Mouse (Mus musculus) layer of hippocampus, postnatal 36 days (tissue): Measurements from ENCODE around the gene Atxn3. TPM values are rescaled to one million over a fixed set of nuclear protein-coding genes. Genes with fewer than 3 reads are reported as not detected.
"Not testable (repeated sequence)": the region's sequence is repeated elsewhere in the genome, so short reads cannot be mapped to it uniquely, and the experiment has no call there.

Experiments
- DNase-seq, 2 experiments: peaks; one replicate each; pipeline ENCODE4 v3.0.0; 2022
- total RNA-seq, 2 experiments: library from RNA; stranded (reverse); gene quantifications; 2 replicates each; pipeline ENCODE4 v1.2.3; 2021

The Atxn3 gene
- total RNA-seq, 2 experiments from 2014 or later, result 21.9 to 22.7 TPM

GRCm38 (mm10) chr12:101957079-101957941, 736 bp downstream of the Atxn3 start:
- DNase-seq, result no peak

GRCm38 (mm10) chr12:101955821-101956220, 2.2 kb downstream of the Atxn3 start:
- DNase-seq, result not testable (repeated sequence)

GRCm38 (mm10) chr12:101948801-101949200, 9.2 kb downstream of the Atxn3 start:
- DNase-seq, result no peak

GRCm38 (mm10) chr12:101947986-101948385, 10.1 kb downstream of the Atxn3 start:
- no peak for DNase-seq

GRCm38 (mm10) chr12:101937572-101937971, 20.5 kb downstream of the Atxn3 start:
- no peak for DNase-seq

- DNase-seq, result no peak
Observed at GRCm38 (mm10) chr12:101935223-101935622, 22.8 kb downstream of the Atxn3 start.

- DNase-seq, result no peak
Observed at GRCm38 (mm10) chr12:101928423-101928822, 29.6 kb downstream of the Atxn3 start.

GRCm38 (mm10) chr12:101922313-101922712, 35.7 kb downstream of the Atxn3 start:
- no peak for DNase-seq

- no peak for DNase-seq
Observed at GRCm38 (mm10) chr12:101919847-101920246, 38.2 kb downstream of the Atxn3 start.

- DNase-seq, result no peak
Observed at GRCm38 (mm10) chr12:101917165-101917564, 40.9 kb downstream of the Atxn3 start.

- peak; percentile 89 to 90 for DNase-seq
Observed at GRCm38 (mm10) chr12:101912626-101913490, 45.2 kb downstream of the Atxn3 start, which contains the start of gene Trip11. TSS of gene Trip11 (minus strand) at chr12:101913267.

GRCm38 (mm10) chr12:101911346-101911745, 46.7 kb downstream of the Atxn3 start:
- DNase-seq, result no peak

- DNase-seq, result no peak
Observed at GRCm38 (mm10) chr12:101910360-101910759, 47.7 kb downstream of the Atxn3 start.

GRCm38 (mm10) chr12:101905817-101906216, 52.2 kb downstream of the Atxn3 start:
- no peak for DNase-seq

GRCm38 (mm10) chr12:101904906-101905305, 53.1 kb downstream of the Atxn3 start:
- no peak for DNase-seq

GRCm38 (mm10) chr12:101904170-101904569, 53.9 kb downstream of the Atxn3 start:
- DNase-seq, result no peak

- DNase-seq, result no peak
Observed at GRCm38 (mm10) chr12:101899671-101900245, 58.3 kb downstream of the Atxn3 start.

GRCm38 (mm10) chr12:101898966-101899365, 59.1 kb downstream of the Atxn3 start:
- no peak for DNase-seq

GRCm38 (mm10) chr12:101897113-101897512, 60.9 kb downstream of the Atxn3 start:
- no peak for DNase-seq

- DNase-seq, result peak in 1 of 2 experiments; percentile 19
Observed at GRCm38 (mm10) chr12:101893296-101893695, 64.8 kb downstream of the Atxn3 start.

GRCm38 (mm10) chr12:101892832-101893231, 65.2 kb downstream of the Atxn3 start:
- no peak for DNase-seq

- no peak for DNase-seq
Observed at GRCm38 (mm10) chr12:101891066-101891465, 67.0 kb downstream of the Atxn3 start.

- DNase-seq, result no peak
Observed at GRCm38 (mm10) chr12:101889351-101889750, 68.7 kb downstream of the Atxn3 start.
